Mouse (Mus musculus) hematopoietic multipotent progenitor cell, adult 10-12 weeks (in vitro differentiated cells): ENCODE results near the gene Omt2b. TPM values are rescaled to one million over a fixed set of nuclear protein-coding genes. Genes with fewer than 3 reads are reported as not detected.

Experiments
- polyA plus RNA-seq: library from polyadenylated mRNA; stranded (reverse); fragments of >175 nt; gene quantifications from 2 replicates; pipeline ENCODE4 v1.2.3, GENCODE M21; 2012; ENCODE audit warnings: low replicate concordance

Omt2b gene
- not detected in 2 replicates for polyA plus RNA-seq

DNA sequence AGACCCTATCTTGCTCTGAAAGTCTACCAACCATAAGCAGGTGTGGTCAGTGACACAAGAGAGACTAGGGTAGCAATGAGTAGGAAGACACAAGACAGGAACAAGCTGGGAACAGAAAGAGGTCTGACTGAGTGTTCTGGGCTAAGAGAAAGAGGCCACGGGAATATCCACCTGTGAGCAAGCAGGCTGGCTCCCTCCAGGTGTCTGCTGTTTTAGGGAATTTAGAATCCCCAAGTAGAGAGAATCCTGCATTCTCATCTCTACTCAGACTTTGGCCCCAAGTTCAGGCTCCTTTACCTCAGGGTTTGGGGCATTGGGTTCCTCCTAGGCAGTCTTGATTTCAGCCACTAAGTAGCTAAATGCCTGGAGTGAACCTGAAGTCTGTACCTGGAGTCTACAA, at the start of gene Omt2b:
Omt2b (plus strand) TSS at position 301 of the 400 bp plus-strand sequence.

DNA sequence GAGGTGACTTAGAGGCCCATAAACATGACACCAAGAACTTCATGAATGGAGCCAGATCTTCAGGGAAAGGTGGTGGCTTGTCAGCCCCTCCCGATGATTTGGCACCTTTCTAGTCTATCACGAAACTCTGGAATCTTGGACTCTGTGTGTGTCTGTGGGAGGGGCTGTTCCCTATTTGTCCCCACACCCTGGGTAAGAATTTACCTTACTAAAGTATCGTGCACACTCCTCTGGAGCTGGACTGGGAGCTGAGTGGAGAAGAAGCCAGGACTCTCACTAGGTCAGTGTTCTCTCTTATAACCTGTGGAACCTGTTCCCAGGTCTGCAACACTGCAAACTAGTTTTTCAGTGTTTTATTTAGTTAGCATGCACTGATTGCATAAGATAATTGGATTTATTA, 37.7 kb upstream of the Omt2b start, which contains the start of gene Gm10639:
Gm10639 (plus strand) TSS at position 201 of the 400 bp plus-strand sequence.

DNA sequence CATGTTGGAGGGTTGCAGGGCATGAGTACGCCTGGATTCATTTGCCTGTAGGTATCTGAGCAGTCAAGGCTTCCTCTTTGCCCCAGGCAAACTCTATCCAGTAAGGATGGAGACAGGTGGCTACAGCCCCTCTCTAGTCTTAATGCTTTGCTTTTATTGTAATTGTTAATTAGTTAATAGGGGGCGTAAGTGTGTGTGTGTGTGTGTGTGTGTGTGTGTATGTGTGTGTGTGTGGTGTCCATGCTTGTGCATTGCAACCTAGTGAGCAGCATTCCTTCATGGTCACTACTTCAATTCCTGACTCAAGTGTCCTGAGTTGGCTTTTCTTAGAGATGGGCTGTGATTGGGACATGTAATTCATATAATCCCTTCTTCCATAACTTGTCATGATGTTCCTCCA, 12.7 kb upstream of the Omt2b start, which contains the start of gene Omt2a:
Omt2a (minus strand) TSS at position 101 of the 400 bp plus-strand sequence.

DNA sequence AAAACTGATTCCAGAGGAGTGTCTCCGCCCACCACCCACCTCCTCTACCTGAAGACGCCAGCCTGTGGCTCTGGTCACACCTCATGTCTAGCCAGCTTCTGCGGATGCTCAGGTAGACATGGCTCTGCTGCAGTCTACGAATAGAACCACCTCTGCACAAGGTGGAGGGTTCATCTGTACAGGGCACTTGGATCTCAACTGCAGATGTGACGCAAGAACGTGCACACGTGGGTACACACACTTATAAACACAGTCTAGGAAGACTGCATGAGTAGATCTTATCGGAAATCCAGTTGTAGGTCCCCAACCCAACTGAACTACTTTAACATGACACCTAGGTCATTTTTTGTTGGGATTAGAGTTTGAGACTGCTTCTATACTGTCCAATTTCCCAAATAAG, 28.2 kb downstream of the Omt2b start, which contains the start of gene Gsta2:
Gsta2 (minus strand) TSS at position 178 of the 400 bp plus-strand sequence.

DNA sequence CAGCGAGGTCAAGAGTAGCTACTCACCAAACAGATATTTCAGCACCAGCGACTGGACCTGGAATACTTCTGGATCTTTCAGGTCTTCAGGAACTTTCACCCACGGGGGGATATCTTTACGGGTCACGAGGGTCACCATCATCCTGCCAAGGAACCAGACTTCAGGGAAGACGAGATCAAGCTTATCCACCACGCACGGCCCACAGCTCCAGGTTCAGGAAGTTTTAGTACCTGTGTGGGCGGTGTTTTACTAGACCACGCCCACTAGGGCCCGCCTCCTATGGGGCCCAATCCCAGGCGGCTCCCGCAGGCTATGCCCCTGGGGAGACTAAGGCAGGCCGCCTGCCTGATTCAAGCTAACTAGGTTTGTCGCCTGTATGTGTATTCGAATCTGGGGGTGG, 40.6 kb downstream of the Omt2b start, which contains the start of gene Dppa5a:
Dppa5a (minus strand) TSS at position 219 of the 400 bp plus-strand sequence.

DNA sequence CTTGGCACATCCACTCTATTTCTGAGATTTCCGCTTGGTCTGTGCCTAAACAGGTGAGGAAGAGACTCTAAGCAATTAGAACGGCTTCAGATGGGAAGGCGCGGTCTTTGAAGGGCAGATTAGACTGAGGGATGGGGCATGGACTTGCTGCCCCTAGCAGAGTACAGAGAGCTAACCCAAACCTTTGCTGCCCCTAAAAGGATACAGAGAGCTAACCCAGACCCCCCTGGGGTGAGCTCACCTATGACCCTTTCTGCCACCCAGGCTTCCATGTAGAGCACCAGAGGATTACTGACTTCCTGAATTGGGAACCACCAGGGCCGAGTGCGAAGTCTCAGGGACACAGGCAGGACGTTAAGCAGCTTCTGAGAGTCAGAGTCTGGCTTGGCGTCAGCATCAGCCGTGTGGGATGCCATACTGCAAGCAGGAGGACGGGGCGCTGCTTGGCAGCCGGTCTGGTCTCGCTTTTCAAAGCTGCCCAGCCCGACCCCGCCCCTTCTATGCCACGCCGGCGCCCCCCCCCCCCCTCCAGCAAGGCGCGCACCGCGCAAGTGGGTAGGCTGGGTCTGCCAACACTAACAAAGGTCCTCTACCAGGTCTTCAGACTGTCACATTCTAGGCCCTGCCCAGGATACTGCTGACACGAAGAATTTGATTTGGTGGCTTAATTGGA, 50.9 kb downstream of the Omt2b start, which contains the start of gene Ooep:
Ooep (minus strand) TSS at position 613 of the 673 bp plus-strand sequence.

Other genes with a start within 250 kb of the Omt2b start
- 23.5 and 39.5 TPM in 2 replicates for gene Fbxo9, start 218.5 kb upstream of the Omt2b start, polyA plus RNA-seq
- 6.6 and 7.2 TPM in 2 replicates for gene Ick, start 218.4 kb upstream of the Omt2b start, polyA plus RNA-seq
- 0.45 and 0.48 TPM in 2 replicates for gene Gsta4, start 144.8 kb upstream of the Omt2b start, polyA plus RNA-seq
- gene Gsta1, start 96.9 kb upstream of the Omt2b start, polyA plus RNA-seq, result not detected in 2 replicates
- gene Gm3776, start 70.5 kb upstream of the Omt2b start, polyA plus RNA-seq, result not detected in 2 replicates
- not detected in 2 replicates for gene Gm10639, start 37.7 kb upstream of the Omt2b start, polyA plus RNA-seq
- gene Omt2a, start 12.8 kb upstream of the Omt2b start, polyA plus RNA-seq, result not detected in 2 replicates
- gene Gsta2, start 28.2 kb downstream of the Omt2b start, polyA plus RNA-seq, result not detected in 2 replicates
- gene Dppa5a, start 40.6 kb downstream of the Omt2b start, polyA plus RNA-seq, result not detected in 2 replicates
- gene Ooep, start 51.1 kb downstream of the Omt2b start, polyA plus RNA-seq, result not detected in 2 replicates
- 0.64 and 1.4 TPM in 2 replicates for gene Ddx43, start 68.2 kb downstream of the Omt2b start, polyA plus RNA-seq
- 1.1 and 4.1 TPM in 2 replicates for gene Cgas, start 115.6 kb downstream of the Omt2b start, polyA plus RNA-seq
- gene Mto1, start 120.6 kb downstream of the Omt2b start, polyA plus RNA-seq, result 8.8 and 19.1 TPM in 2 replicates
- 0.15 TPM in 1 of 2 replicates, not detected in the other for gene Gm17324, start 121.2 kb downstream of the Omt2b start, polyA plus RNA-seq
- 594 and 678 TPM in 2 replicates for gene Eef1a1, start 161.6 kb downstream of the Omt2b start, polyA plus RNA-seq